Mouse (Mus musculus): ENCODE results near the gene Zfp467.

Gene Zfp467

GRCm38 (mm10) chr6:48440306-48441014 lies 5.2 kb downstream of the Zfp467 start:
- DNase-seq (ENCODE audit: low spot score): no peak

GRCm38 (mm10) chr6:48439654-48440053 lies 6.0 kb downstream of the Zfp467 start:
- no peak for DNase-seq (ENCODE audit: low spot score)

- DNase-seq (ENCODE audit: low spot score): no peak
Observed at GRCm38 (mm10) chr6:48438475-48439125, 7.0 kb downstream of the Zfp467 start.

- no peak for DNase-seq (ENCODE audit: low spot score)
Observed at GRCm38 (mm10) chr6:48437679-48438376, 7.8 kb downstream of the Zfp467 start.

- DNase-seq (ENCODE audit: low spot score): no peak
Observed at GRCm38 (mm10) chr6:48435706-48436349, 9.8 kb downstream of the Zfp467 start.

GRCm38 (mm10) chr6:48435111-48435510 lies 10.5 kb downstream of the Zfp467 start:
- DNase-seq (ENCODE audit: low spot score): no peak

GRCm38 (mm10) chr6:48434651-48435050 lies 11.0 kb downstream of the Zfp467 start:
- DNase-seq (ENCODE audit: low spot score): no peak

GRCm38 (mm10) chr6:48432893-48433816 lies 12.5 kb downstream of the Zfp467 start:
- no peak for DNase-seq (ENCODE audit: low spot score)

- no peak for DNase-seq (ENCODE audit: low spot score)
Observed at GRCm38 (mm10) chr6:48430748-48431147, 14.9 kb downstream of the Zfp467 start.

- no peak for DNase-seq (ENCODE audit: low spot score)
Observed at GRCm38 (mm10) chr6:48428769-48429557, 16.7 kb downstream of the Zfp467 start.

GRCm38 (mm10) chr6:48426956-48427355 lies 18.7 kb downstream of the Zfp467 start:
- DNase-seq (ENCODE audit: low spot score): no peak

GRCm38 (mm10) chr6:48424074-48424473 lies 21.6 kb downstream of the Zfp467 start:
- DNase-seq (ENCODE audit: low spot score): no peak

- no peak for DNase-seq (ENCODE audit: low spot score)
Observed at GRCm38 (mm10) chr6:48423336-48423735, 22.3 kb downstream of the Zfp467 start.

GRCm38 (mm10) chr6:48420647-48421046 lies 25.0 kb downstream of the Zfp467 start:
- DNase-seq (ENCODE audit: low spot score): no peak

- DNase-seq (ENCODE audit: low spot score): no peak
Observed at GRCm38 (mm10) chr6:48416486-48416885, 29.1 kb downstream of the Zfp467 start.

GRCm38 (mm10) chr6:48415636-48416035 lies 30.0 kb downstream of the Zfp467 start:
- DNase-seq (ENCODE audit: low spot score): no peak

GRCm38 (mm10) chr6:48414886-48415285 lies 30.7 kb downstream of the Zfp467 start:
- DNase-seq (ENCODE audit: low spot score): no peak

GRCm38 (mm10) chr6:48413081-48413480 lies 32.5 kb downstream of the Zfp467 start:
- no peak for DNase-seq (ENCODE audit: low spot score)

GRCm38 (mm10) chr6:48412662-48413061 lies 33.0 kb downstream of the Zfp467 start:
- DNase-seq (ENCODE audit: low spot score): no peak

- DNase-seq (ENCODE audit: low spot score): no peak
Observed at GRCm38 (mm10) chr6:48412147-48412546, 33.5 kb downstream of the Zfp467 start.
